Mouse (Mus musculus): ENCODE measurements around the gene Gm4353.

Gm4353 gene

GRCm38 (mm10) chr7:116040470-116041019 is 43.9 kb downstream of the Gm4353 start:
- no peak for DNase-seq (ENCODE audit: low spot score)

DNA sequence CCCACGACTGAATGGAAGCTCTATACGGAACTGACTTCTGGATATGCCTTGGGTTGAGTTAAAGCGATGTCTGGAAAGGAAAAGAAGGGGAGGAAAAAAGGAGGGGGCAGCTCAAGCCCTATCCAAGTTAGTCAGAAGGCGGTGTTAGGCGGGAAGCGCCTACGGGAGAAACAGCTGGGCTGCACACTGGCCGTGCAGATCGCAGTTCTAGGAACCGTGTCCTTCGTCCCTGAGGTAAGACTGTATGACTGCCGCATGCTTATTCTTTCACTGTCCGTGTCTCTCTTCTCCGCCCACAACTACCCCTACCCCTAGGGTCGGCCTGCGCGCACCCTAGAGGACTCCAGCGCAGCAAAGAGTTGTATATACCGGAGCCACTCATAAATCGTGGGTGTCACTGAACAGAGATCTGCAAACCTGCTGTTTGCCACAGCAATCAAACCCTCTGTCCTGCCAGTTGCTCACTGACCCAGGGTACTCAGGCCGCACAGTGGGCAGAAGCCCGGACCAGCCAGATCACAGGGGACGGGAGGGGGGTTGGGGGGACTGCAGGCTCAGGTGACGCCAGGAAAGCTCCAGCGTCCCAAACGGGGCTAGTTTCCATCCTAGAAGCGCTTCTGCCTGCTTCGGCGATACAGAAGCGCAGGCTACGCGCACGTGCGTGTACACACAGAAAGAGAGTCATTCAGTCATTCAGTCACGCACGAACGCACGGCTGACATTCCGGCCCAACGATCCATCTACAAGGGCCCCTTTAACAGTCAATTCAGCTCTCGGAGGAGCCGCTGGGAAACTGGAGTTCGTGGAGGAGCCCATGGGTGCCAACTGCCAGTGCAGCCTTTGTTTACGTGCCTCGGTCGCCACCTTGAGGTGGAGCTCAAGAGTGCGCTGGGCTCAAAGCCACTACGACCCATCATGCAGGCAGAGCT is 44.6 kb downstream of the Gm4353 start:
- DNase-seq (ENCODE audit: low spot score) = peak; percentile 85

DNA sequence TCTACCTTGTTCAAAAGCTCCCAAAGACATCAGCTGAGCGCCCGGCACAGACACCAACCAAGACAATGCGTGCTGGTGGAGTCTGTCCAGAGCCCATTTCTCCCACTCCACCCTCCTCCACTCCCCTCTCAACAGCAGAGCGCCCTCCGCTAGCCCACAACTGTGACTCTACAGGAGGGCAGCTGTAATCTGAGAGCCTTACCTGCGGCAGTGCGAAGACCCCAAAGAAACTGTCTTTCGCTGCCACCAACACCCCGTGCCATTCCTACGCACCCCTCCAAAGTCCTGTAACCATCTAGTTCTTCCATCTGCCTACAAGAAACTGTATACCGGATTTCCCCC is 45.3 kb downstream of the Gm4353 start, which contains the start of gene 1110004F10Rik:
Gene 1110004F10Rik, plus strand, starts transcription at position 202 of the 342 bp plus-strand sequence.
- peak; percentile 5 for DNase-seq (ENCODE audit: low spot score)

DNA sequence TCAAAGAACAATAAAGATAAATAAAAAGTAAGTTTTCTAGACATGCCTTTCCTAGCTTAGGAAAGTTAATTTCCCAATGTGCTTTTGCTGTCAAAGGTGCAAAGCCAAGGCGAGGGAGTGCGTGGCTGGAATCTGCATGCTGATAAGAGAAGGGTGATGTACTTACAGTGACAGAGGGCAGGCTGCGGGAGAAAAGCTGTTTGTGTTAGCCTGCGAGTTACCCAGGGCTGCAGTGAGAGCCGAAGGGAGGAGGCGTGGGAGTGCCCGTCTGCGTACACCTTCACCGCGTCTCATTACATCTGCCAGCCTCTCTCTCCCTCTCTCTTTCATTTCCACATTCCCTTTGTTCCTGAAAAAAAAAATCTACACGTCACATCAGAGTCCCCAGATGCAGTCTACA is 45.9 kb downstream of the Gm4353 start, which contains the start of gene Sox6:
Gene Sox6, minus strand, starts transcription at position 286 of the 400 bp plus-strand sequence.
- peak; percentile 36 for DNase-seq (ENCODE audit: low spot score)

GRCm38 (mm10) chr7:116038024-116038423 is 46.4 kb downstream of the Gm4353 start:
- no peak for DNase-seq (ENCODE audit: low spot score)

DNA sequence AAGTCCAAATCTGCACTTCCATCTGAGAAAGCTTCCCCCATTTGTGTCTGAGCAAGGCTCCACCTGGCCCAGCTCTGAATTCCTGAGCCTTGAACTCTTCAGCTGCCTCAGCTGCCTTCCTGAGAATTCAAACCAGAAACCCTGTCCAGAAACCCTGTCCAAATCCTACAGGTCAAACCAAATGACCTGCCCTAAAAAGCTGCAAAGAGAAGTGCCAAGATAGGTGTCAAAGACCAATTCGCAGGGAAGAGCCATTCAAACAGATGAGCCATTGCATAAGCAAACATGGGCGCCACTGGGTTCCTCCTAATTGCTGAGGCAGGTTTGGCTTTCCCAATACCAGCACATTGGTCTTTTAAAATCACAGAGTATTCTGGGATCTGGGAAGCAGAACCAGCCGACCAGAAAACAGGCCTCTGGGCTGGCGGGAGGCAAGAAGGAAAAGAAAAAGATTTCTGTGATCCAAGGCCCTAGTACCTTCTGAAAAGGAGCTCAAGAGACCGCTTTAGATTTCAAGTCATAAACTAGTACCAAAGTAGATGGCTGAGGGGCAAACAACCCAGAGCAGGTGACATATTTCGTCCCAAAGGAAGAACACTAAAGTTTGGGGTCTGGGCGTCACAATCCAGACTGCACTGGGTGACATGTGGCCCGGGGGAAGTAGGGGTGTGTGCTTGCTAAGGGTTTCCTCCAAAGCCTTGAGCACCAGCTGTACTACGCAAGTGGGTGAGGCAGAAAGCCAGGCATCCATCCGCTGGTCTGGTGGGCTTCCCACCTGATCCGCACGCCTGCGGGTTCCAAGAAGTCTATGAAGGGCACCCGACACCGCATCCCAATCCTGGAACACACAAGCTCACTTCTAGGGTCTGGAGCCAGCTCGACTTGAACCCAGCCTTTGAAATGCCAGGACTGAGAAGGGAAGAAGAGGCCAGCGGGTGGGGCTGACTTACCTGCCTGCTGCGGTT is 47.6 kb downstream of the Gm4353 start:
- DNase-seq (ENCODE audit: low spot score) = no peak

GRCm38 (mm10) chr7:116035504-116035903 is 48.9 kb downstream of the Gm4353 start:
- DNase-seq (ENCODE audit: low spot score) = no peak

DNA sequence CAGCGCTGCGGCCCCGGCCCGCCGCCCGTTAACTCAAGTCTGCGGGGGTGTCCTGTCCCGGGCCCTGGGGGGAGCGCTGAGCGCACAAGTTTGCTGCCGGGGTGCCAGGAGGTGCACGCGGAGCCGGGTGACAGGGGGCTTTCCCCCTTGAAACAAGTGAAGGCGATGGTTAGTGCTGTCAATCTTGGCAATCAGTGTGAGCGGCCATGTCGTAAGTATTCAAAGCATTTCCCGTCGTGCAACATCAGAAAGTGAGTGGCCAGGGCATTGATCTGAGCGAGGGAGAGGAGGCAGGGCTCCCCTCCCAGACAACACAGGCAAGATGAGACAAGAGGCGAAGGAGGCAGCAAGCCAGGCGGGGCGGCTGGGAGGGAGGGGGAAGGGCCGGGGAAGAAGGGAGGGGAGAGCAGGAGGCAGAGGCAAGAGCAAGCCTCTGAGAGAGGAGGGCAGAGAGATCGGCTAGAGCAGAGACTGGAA is 50.1 kb downstream of the Gm4353 start:
- peak; percentile 50 for DNase-seq (ENCODE audit: low spot score)

DNA sequence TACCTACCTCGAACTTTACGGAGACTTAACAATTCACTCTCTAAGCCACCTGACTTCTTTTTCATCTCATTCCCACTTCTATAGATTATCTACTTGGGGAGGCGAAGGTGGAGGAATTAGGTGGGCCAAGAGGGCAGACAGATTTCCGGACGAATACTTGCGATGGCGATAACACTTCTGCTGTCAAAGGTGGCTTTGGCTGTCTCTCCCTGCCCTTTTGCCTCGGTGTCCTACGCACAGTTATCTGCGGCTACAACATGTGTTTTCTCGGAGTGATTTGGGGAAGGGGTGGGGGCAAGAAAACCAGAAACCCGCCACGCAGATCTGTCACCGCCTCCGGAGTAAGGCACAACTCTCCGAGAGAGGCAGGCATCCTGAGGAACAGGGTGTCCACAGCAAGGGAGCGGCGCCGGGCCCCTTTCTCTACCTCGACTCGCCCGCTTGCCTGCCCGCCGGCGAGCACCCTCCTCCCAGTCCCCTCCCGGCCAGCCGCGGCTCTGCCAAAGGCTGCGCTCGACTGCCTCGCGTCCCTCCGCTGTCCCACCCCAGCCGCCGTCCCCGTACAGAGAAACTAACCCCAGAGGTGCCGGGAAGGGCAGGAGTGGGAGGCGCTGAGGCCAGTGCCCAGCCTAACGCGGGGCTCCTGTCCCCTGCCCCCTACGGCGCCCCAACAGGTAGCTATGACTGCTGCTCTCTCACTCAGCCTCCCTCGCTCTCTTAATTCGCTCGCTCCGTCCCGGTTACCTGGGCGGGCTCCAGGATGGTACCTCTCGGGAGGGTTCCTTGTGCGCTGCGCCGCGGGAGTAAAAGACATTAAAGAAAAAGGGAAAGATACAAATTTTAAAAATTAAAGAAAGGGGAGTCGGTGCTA is 50.8 kb downstream of the Gm4353 start:
- peak; percentile 60 for DNase-seq (ENCODE audit: low spot score)

Measured in ovary, postnatal 36 days (tissue).